Mouse (Mus musculus) embryonic facial prominence, embryonic 13.5 days (tissue): ENCODE measurements at regions not wholly inside any gene's neighbourhood (a gene's known extent, or its start where the extent isn't known, plus 50 kb on each side); places are given as distances from the start of the nearest gene placed in this dataset.
"Not testable (repeated sequence)": the region's sequence is repeated elsewhere in the genome, so short reads cannot be mapped to it uniquely, and the experiment has no call there.

ENCODE experiments used
- ATAC-seq: fragments of 200-750 bp; cut with Nextera tagmentation; 2 replicates; pipeline ENCODE4 v1.8.0; 2017; ENCODE audit warnings: low read depth; ENCODE audit not compliant: insufficient number of reproducible peaks, insufficient read depth, low FRiP score, low TSS enrichment
- H3K27ac ChIP-seq: fragments of 300-500 bp; sonication (generic); 2 replicates; pipeline ENCODE4 v1.5.1; 2015; ENCODE audit warnings: moderate library complexity, mild to moderate bottlenecking, inconsistent platforms
- H3K27me3 ChIP-seq: fragments of 300-500 bp; sonication (generic); 2 replicates; pipeline ENCODE4 v1.6.1; 2015; ENCODE audit warnings: mild to moderate bottlenecking, inconsistent platforms
- H3K36me3 ChIP-seq: fragments of 300-500 bp; sonication (generic); 2 replicates; pipeline ENCODE4 v1.6.1; 2015; ENCODE audit warnings: mild to moderate bottlenecking, inconsistent platforms
- H3K4me1 ChIP-seq: fragments of 300-500 bp; sonication (generic); 2 replicates; pipeline ENCODE4 v1.6.1; 2015; ENCODE audit warnings: inconsistent platforms
- H3K4me2 ChIP-seq: fragments of 300-500 bp; sonication (generic); 2 replicates; pipeline ENCODE4 v1.6.1; 2015; ENCODE audit warnings: moderate library complexity, mild to moderate bottlenecking, inconsistent platforms
- H3K4me3 ChIP-seq: fragments of 300-500 bp; sonication (generic); 2 replicates; pipeline ENCODE4 v1.5.1; 2015; ENCODE audit warnings: mild to moderate bottlenecking, inconsistent platforms
- H3K9ac ChIP-seq: fragments of 300-500 bp; sonication (generic); 2 replicates; pipeline ENCODE4 v1.6.1; 2015; ENCODE audit warnings: mild to moderate bottlenecking, inconsistent platforms
- H3K9me3 ChIP-seq: fragments of 300-500 bp; sonication (generic); 2 replicates; pipeline ENCODE4 v1.6.1; 2016; ENCODE audit warnings: inconsistent platforms
- WGBS: fragments of 180-500 bp; shearing (Covaris S2); methylation state at CpG from one replicate; pipeline ENCODE4 v1.1.7; 2015; ENCODE audit warnings: mixed read lengths; 5-methylcytosine and 5-hydroxymethylcytosine counted together

GRCm38 (mm10) chr4:10711939-10712533 lies 162.3 kb upstream of the 2610301B20Rik start:
- Histone ChIP-seq H3K27ac (no peak overlapping the region), H3K36me3 (no peaks in the 10 kb centered on the region), H3K9ac (no peak overlapping the region), H3K4me3 (no peak overlapping the region), H3K27me3 (no peaks in the 10 kb centered on the region), H3K9me3 (no peaks in the 10 kb centered on the region), H3K4me2 (no peak overlapping the region), H3K4me1 (peaks cover 8% of the 10 kb centered on the region)
- WGBS, result 74% methylated on average over 11 of the region's 11 CpGs
- ATAC-seq, result no peak

- Histone ChIP-seq H3K36me3 (no peaks in the 10 kb centered on the region), H3K27me3 (no peaks in the 10 kb centered on the region), H3K4me1 (no peaks in the 10 kb centered on the region), H3K4me2 (no peak overlapping the region), H3K4me3 (no peak overlapping the region), H3K27ac (no peak overlapping the region), H3K9ac (no peak overlapping the region), H3K9me3 (no peaks in the 10 kb centered on the region)
- 79% methylated on average over 4 of the region's 4 CpGs for WGBS
- ATAC-seq, result no peak
Observed at GRCm38 (mm10) chr4:10723341-10723740, 151.0 kb upstream of the 2610301B20Rik start.

- 77% methylated on average over 3 of the region's 3 CpGs for WGBS
- H3K27ac ChIP-seq, result no peak overlapping the region
- no peak overlapping the region for H3K4me2 ChIP-seq
- H3K4me1 ChIP-seq, result no peaks in the 10 kb centered on the region
- H3K9ac ChIP-seq, result no peak overlapping the region
- no peak for ATAC-seq
- H3K27me3 ChIP-seq, result no peaks in the 10 kb centered on the region
- H3K36me3 ChIP-seq, result no peaks in the 10 kb centered on the region
- H3K4me3 ChIP-seq, result no peak overlapping the region
- H3K9me3 ChIP-seq, result no peaks in the 10 kb centered on the region
Observed at GRCm38 (mm10) chr4:10727894-10728293, 146.4 kb upstream of the 2610301B20Rik start.

GRCm38 (mm10) chr4:10745207-10745606 lies 129.1 kb upstream of the 2610301B20Rik start:
- WGBS, result 86% methylated on average over 3 of the region's 3 CpGs

GRCm38 (mm10) chr4:10748816-10749215 lies 125.5 kb upstream of the 2610301B20Rik start:
- Histone ChIP-seq H3K4me1 (no peaks in the 10 kb centered on the region), H3K4me3 (no peak overlapping the region), H3K9ac (no peak overlapping the region), H3K27me3 (no peaks in the 10 kb centered on the region), H3K27ac (no peak overlapping the region), H3K9me3 (no peaks in the 10 kb centered on the region), H3K36me3 (no peaks in the 10 kb centered on the region), H3K4me2 (no peak overlapping the region)
- WGBS, result 89% methylated on average over 8 of the region's 8 CpGs
- no peak for ATAC-seq

More at GRCm38 (mm10) chr4:10745207-10745606, 129.1 kb upstream of the 2610301B20Rik start:
- H3K9me3 ChIP-seq, result no peaks in the 10 kb centered on the region
- no peak overlapping the region for H3K4me3 ChIP-seq
- no peak overlapping the region for H3K4me2 ChIP-seq
- H3K27ac ChIP-seq, result no peak overlapping the region
- no peaks in the 10 kb centered on the region for H3K4me1 ChIP-seq
- no peaks in the 10 kb centered on the region for H3K27me3 ChIP-seq
- ATAC-seq, result no peak
- H3K9ac ChIP-seq, result no peak overlapping the region
- H3K36me3 ChIP-seq, result no peaks in the 10 kb centered on the region

- not testable (repeated sequence) for H3K27me3 ChIP-seq, H3K9ac ChIP-seq, H3K36me3 ChIP-seq, H3K4me1 ChIP-seq, H3K27ac ChIP-seq, ATAC-seq, H3K9me3 ChIP-seq, H3K4me3 ChIP-seq, H3K4me2 ChIP-seq
- 49% methylated on average over 6 of the region's 6 CpGs for WGBS
Observed at GRCm38 (mm10) chr4:10750377-10751062, 123.8 kb upstream of the 2610301B20Rik start.

GRCm38 (mm10) chr4:10753176-10753575 lies 121.1 kb upstream of the 2610301B20Rik start:
- H3K27ac ChIP-seq, result no peak overlapping the region
- H3K27me3 ChIP-seq, result no peaks in the 10 kb centered on the region
- no peak for ATAC-seq
- H3K9ac ChIP-seq, result no peak overlapping the region
- no peak overlapping the region for H3K4me2 ChIP-seq
- H3K4me3 ChIP-seq, result no peak overlapping the region
- H3K4me1 ChIP-seq, result no peaks in the 10 kb centered on the region
- 80% methylated on average over 5 of the region's 5 CpGs for whole genome bisulfite sequencing
- H3K36me3 ChIP-seq, result no peaks in the 10 kb centered on the region
- no peaks in the 10 kb centered on the region for H3K9me3 ChIP-seq

GRCm38 (mm10) chr4:10759491-10759890 lies 114.8 kb upstream of the 2610301B20Rik start:
- Histone ChIP-seq H3K4me2 (no peak overlapping the region), H3K9ac (no peak overlapping the region), H3K9me3 (no peaks in the 10 kb centered on the region), H3K27me3 (no peaks in the 10 kb centered on the region), H3K4me3 (no peak overlapping the region), H3K27ac (no peak overlapping the region), H3K4me1 (no peaks in the 10 kb centered on the region), H3K36me3 (no peaks in the 10 kb centered on the region)
- WGBS, result 95% methylated on average over 4 of the region's 4 CpGs
- no peak for ATAC-seq

GRCm38 (mm10) chr4:10767676-10768075 lies 106.6 kb upstream of the 2610301B20Rik start:
- Histone ChIP-seq H3K36me3 (no peaks in the 10 kb centered on the region), H3K4me2 (no peak overlapping the region), H3K27ac (no peak overlapping the region), H3K4me1 (peaks cover 4% of the 10 kb centered on the region; the same call in 1 of the 2 replicates), H3K27me3 (no peaks in the 10 kb centered on the region), H3K9me3 (no peaks in the 10 kb centered on the region), H3K9ac (no peak overlapping the region), H3K4me3 (no peak overlapping the region)
- no peak for ATAC-seq
- 86% methylated on average over 6 of the region's 6 CpGs for WGBS

GRCm38 (mm10) chr4:10770026-10770643 lies 104.2 kb upstream of the 2610301B20Rik start:
- ATAC-seq, result no peak
- no peaks in the 10 kb centered on the region for H3K27me3 ChIP-seq
- no peak overlapping the region for H3K4me3 ChIP-seq
- no peak overlapping the region for H3K4me2 ChIP-seq
- H3K36me3 ChIP-seq, result no peaks in the 10 kb centered on the region
- H3K9ac ChIP-seq, result no peak overlapping the region
- H3K27ac ChIP-seq, result no peak overlapping the region
- no peaks in the 10 kb centered on the region for H3K9me3 ChIP-seq
- 85% methylated on average over 13 of the region's 13 CpGs for WGBS
- peaks cover 14% of the 10 kb centered on the region for H3K4me1 ChIP-seq

GRCm38 (mm10) chr4:10774557-10775215 lies 99.6 kb upstream of the 2610301B20Rik start:
- no peaks in the 10 kb centered on the region for H3K36me3 ChIP-seq
- no peaks in the 10 kb centered on the region for H3K27me3 ChIP-seq
- peak overlapping the region; percentile 76 for H3K27ac ChIP-seq
- H3K4me2 ChIP-seq, result no peak overlapping the region
- ATAC-seq, result peak; percentile 85
- no peak overlapping the region for H3K4me3 ChIP-seq
- 11% methylated on average over 3 of the region's 3 CpGs for WGBS
- peaks cover 14% of the 10 kb centered on the region for H3K4me1 ChIP-seq
- H3K9me3 ChIP-seq, result no peaks in the 10 kb centered on the region
- no peak overlapping the region for H3K9ac ChIP-seq
